Mouse (Mus musculus): ENCODE results near the gene Rtn1.

The Rtn1 gene

GRCm38 (mm10) chr12:72232176-72232575 lies 176.7 kb downstream of the Rtn1 start:
- DNase-seq (ENCODE audit: low spot score in 2 of 2) = no peak

- no peak for DNase-seq (ENCODE audit: low spot score in 2 of 2)
Observed at GRCm38 (mm10) chr12:72229451-72230196, 179.2 kb downstream of the Rtn1 start.

- no peak for DNase-seq (ENCODE audit: low spot score in 2 of 2)
Observed at GRCm38 (mm10) chr12:72227731-72228130, 181.1 kb downstream of the Rtn1 start.

- no peak for DNase-seq (ENCODE audit: low spot score in 2 of 2)
Observed at GRCm38 (mm10) chr12:72225371-72225770, 183.5 kb downstream of the Rtn1 start.

DNA sequence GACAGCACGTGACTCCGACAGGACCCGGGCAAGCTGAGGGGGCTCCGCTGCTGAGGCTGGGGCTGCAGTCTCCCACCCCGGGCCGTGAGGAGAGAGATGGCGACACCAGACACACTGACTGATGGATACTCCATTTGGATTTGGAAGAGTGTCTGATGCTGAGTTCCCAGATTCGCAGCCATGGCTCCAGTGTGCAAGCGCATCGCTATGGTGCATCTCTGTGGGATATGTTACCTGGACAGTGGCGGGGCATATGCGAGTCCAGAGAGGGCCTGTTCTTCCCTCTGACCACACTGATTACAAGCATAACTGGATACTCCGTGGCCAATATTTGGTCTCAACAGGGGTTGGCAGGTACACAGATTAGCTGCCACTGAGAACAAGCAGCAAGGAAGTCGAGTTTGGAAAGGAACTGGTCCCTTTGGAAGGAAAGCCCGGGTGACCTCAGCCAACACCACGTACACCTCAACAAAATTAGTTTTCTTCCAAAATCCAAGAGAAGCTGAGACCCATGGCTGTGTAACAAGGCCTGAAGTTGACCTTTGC lies 185.2 kb downstream of the Rtn1 start:
- DNase-seq (ENCODE audit: low spot score in 2 of 2) = no peak

DNA sequence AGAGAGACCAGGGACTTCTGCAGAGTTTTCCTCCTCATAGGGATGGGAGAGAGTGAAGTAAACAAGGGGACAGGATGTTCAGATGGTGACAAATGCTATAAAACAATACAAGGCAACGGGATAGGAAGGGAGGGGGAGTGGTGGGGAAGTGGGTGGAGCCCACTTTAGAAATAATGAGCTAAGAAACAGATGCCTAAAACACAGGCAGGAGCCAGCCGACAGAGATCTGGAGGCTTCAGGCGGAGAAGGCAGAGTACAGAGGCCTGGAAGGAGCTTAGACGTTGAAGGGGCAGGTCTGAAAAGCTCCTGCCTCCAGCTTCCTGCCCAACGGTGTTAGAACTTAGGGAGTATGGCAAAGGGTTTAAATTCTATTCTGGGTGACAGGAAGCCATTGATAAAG lies 195.3 kb downstream of the Rtn1 start:
- DNase-seq (ENCODE audit: low spot score in 2 of 2) = no peak

- DNase-seq (ENCODE audit: low spot score in 2 of 2) = no peak
Observed at GRCm38 (mm10) chr12:72200828-72201227, 208.0 kb downstream of the Rtn1 start.

- DNase-seq (ENCODE audit: low spot score in 2 of 2) = no peak
Observed at GRCm38 (mm10) chr12:72197925-72198486, 210.8 kb downstream of the Rtn1 start.

- no peak for DNase-seq (ENCODE audit: low spot score in 2 of 2)
Observed at GRCm38 (mm10) chr12:72197434-72197833, 211.4 kb downstream of the Rtn1 start.

GRCm38 (mm10) chr12:72184929-72185328 lies 223.9 kb downstream of the Rtn1 start, which contains the start of gene Ccdc175:
Ccdc175 (minus strand) TSS chr12:72185029.
- DNase-seq (ENCODE audit: low spot score in 2 of 2) = no peak

DNA sequence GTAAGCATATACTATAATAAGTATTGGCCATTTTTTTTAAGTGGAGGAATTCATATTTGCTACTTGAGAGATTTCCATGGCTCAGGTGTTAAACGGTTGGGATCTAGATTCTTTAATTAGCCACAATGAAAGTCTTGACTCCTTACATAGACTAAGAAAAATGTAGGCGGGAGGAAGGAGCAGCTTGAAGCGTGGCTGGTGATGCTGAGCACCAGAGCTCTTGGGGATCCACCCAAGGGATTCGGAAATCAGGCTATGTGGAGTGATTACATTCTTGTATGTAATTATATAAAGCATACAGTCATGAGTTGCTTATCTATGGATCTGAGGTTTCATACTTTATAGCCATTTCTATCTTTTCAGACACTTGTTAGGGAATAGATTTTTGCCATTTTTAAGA lies 229.3 kb downstream of the Rtn1 start:
- no peak for DNase-seq (ENCODE audit: low spot score in 2 of 2)

GRCm38 (mm10) chr12:72178322-72178721 lies 230.5 kb downstream of the Rtn1 start:
- DNase-seq (ENCODE audit: low spot score in 2 of 2) = no peak
